Mouse (Mus musculus) bone marrow macrophage, adult 2 months (primary cell): ENCODE data around the gene Vmn2r73. TPM values are rescaled to one million over a fixed set of nuclear protein-coding genes. Genes with fewer than 3 reads are reported as not detected.
"Not testable (repeated sequence)": the region's sequence is repeated elsewhere in the genome, so short reads cannot be mapped to it uniquely, and the experiment has no call there.

ENCODE experiments used
- H3K27ac ChIP-seq: 2 replicates; pipeline ENCODE4 v1.5.1; 2012; ENCODE audit warnings: low read depth, low read length; ENCODE audit not compliant: insufficient read depth
- H3K4me1 ChIP-seq: 2 replicates; pipeline ENCODE4 v1.6.1; 2012; ENCODE audit warnings: low read length; ENCODE audit not compliant: control insufficient read depth, insufficient read depth
- H3K4me3 ChIP-seq: 2 replicates; pipeline ENCODE4 v1.5.1; 2012; ENCODE audit warnings: mild to moderate bottlenecking, low read length, moderate library complexity; ENCODE audit not compliant: insufficient read depth
- CTCF ChIP-seq: IDR thresholded peaks from 2 replicates; pipeline ENCODE4 v1.5.1; 2012; ENCODE audit warnings: low read depth, mild to moderate bottlenecking, low read length, moderate library complexity
- POLR2A ChIP-seq: IDR thresholded peaks from 2 replicates; pipeline ENCODE4 v1.6.1; 2012; ENCODE audit warnings: mild to moderate bottlenecking, low read depth, low read length, borderline replicate concordance
- polyA plus RNA-seq: library from polyadenylated mRNA; stranded (reverse); fragments of >200 nt; gene quantifications from 2 replicates; pipeline ENCODE4 v1.2.4, GENCODE M21; 2012; ENCODE audit not compliant: missing spikeins, insufficient read depth, insufficient read length

Vmn2r73 gene
- polyA plus RNA-seq = 0.12 TPM in 1 of 2 replicates, not detected in the other

- no peak within 1 kb of the TSS for H3K4me3 ChIP-seq
- H3K27ac ChIP-seq = no peak within 1 kb of the TSS
- TF ChIP-seq POLR2A = no peak
- no peak for TF ChIP-seq CTCF
- no peaks in the 10 kb centered on the region for H3K4me1 ChIP-seq
Observed at GRCm38 (mm10) chr7:85876166-85876565, at the start of gene Vmn2r73. Gene Vmn2r73 (minus strand): TSS chr7:85876266.

- Histone ChIP-seq H3K4me1 (no peaks in the 10 kb centered on the region), H3K27ac (no peak overlapping the region), H3K4me3 (no peak overlapping the region)
- TF ChIP-seq POLR2A (no peak), CTCF (no peak)
Observed at GRCm38 (mm10) chr7:85840090-85840948, 35.7 kb downstream of the Vmn2r73 start.

GRCm38 (mm10) chr7:85818092-85818491, 58.0 kb downstream of the Vmn2r73 start:
- not testable (repeated sequence) for H3K4me3 ChIP-seq, H3K27ac ChIP-seq, H3K4me1 ChIP-seq

Other genes starting within 250 kb of the Vmn2r73 start
- not detected in 2 replicates for gene Vmn2r72, start 121.2 kb downstream of the Vmn2r73 start, polyA plus RNA-seq
- not detected in 2 replicates for gene Vmn2r74, start 85.4 kb upstream of the Vmn2r73 start, polyA plus RNA-seq